Mouse (Mus musculus) CH12F3 (cell line): ENCODE results near the gene Papolb.

Source experiments
- in situ Hi-C: fragments of 300-500 bp; cut with MboI; formaldehyde crosslinking; loops from 2 replicates; pipeline ENCODE4 v1.14.3; 2020; ENCODE audit warnings: low sequenced_read_pairs

The Papolb gene

DNA sequence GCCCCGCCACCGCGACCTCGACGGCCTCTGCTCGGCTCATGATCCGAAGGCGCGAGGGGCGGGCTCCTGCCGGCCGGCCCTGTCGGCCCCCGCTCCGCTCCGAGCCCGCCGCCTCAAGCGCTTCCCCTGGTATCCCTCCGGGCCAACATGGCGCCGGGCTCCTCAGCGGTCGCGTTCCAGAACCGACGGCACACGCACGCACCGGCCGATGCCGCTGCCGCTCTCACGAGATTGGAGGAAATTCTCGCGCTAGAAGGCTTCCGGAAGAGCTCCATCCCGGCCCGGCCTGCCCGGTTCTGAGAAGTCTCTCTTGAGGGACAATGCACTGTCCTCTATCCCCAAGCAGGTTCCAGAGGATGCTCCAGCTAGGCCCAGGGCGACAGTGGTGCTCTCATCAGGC lies at the start of gene Papolb:
Gene Papolb (minus strand): TSS at position 162 of the 400 bp plus-strand sequence.
- in situ Hi-C loops = no loop called here

DNA sequence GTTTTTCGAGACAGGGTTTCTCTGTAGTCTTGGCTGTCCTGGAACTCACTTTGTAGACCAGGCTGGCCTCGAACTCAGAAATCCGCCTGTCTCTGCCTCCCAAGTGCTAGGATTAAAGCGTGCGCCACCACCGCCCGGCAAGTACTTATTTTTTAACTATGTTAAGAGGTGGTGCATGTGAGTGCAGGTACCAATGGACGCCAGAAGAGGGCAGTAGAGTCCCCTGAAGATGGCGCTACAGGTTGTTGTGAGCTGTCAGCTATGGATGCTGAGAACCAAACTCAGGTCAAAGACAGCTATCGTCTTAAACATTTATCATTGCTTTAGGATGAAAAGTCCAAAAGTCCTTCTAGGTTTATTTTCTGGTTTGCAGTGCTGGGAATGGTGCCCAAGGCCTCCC lies 48.3 kb upstream of the Papolb start:
- in situ Hi-C loops = no loop called here

DNA sequence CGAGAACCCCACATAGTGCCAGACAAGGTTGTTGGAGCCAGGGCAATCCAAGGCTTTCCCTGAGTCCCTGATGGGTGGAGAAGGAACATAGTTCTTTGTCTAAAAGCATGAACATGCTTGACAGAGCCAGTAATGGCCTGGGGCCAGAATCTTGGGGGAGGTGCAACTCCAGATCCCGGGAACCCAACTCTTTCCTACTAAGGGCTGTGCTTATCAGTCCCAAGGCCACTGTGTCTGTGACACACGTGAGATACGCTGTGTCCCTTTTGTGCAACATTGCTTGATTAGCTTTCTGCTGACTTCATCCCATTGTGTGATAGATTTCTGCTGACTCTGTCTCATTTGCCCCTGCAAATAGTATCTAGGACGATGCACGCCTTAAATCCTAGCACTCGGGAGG lies 47.0 kb upstream of the Papolb start:
- in situ Hi-C loops = no loop called here

DNA sequence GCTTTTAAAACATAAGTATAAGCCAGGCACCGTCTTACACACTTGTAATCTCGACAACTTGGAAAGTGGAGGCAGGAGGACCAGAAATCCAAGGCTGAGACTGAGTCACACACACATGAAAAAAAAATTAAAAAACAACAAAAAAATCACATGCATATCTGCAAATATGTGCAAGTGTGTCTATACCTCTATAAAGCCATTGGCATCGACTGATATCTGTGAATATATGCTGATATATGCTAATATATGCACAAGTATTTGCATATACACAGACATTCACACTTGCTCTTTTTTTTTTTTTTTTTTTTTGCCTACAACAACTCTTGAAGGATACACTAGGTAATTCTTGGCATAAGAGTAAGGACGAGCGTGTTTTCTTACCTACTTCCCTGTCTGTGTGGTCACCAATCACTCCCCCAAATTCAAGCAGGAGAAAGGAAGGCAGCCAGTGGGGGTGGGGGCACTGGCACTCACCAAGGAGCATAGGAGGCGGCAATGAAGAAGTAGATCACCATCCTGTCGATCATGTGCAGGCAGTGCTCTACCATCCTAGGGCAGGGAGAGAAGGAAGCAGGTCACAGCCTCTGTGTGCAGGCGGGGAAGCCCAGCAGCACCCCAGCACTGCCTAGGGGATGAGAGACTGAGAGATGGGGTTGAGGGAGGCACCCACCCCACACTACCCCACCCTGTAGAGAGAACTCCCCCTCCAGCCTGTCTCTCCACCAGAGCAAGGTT lies 44.6 kb upstream of the Papolb start:
- in situ Hi-C loops = no loop called here

DNA sequence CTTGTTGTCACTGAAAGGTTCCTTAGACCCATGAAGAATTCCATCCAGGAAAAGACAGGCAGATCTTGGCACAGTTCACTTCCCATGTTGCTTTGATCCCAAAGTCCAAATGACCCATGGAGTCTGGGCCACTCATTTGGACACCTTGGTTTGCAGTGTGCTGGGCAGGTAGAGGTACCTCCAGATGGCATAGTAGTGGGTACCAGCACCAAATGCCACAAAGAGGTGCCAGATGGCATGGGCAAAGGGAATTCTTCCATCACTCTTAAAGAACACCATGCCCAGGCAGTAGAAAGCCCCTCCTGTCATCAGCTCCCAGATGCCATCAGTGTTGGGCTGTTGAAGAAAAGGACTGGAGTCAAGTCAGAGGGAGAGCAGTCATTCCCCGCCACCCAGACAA lies 34.7 kb upstream of the Papolb start:
- in situ Hi-C loops = no loop called here

DNA sequence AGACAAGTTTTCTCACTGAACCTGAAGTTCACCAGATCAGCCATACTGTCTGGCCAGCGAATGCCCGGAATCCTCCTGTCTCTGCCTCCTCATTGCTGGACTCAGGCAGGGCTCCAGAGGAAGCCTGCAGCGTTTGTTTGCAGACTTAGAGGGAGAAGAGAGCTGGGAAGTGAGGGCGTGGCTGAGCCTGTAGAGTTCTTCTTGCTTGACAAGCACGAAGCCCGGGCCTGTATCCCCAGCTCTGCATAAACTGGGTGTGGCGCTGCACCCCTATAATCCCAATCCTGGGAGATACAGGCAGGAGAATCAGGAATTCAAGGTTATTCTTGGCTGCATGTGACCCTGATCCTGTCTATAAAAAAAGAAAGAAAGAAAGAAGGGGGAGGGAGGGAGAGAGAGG lies 30.4 kb upstream of the Papolb start:
- in situ Hi-C loops = no loop called here

DNA sequence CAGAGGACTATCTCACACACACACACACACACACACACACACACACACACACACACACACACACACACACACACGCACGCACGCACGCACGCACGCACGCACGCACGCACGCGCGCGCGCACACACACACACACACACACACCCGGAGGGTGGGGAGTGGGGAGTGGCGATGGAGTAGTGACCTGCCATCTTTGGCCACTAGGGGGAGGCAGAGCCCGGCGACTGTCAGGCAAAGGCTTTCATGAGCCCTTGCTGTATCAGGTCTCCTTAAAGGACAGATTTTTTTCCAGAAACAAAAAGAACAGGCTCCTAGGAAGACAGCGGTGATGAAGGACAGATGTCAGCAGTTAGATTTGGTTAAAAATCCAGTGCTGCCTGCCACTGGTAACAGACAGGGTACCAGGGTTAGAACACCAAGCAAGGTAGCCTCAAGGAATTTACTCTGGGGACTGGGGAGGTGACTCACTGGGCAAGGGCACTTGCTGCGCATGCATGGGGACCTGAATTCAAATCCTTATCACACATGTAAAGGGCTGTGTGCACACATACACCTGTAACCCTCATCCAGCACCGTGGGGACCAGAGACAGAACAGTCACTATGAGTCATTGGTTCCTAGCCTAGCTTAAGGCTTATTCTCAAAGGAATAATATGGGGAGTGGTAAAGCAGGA lies 27.7 kb upstream of the Papolb start:
- in situ Hi-C loops = no loop called here

DNA sequence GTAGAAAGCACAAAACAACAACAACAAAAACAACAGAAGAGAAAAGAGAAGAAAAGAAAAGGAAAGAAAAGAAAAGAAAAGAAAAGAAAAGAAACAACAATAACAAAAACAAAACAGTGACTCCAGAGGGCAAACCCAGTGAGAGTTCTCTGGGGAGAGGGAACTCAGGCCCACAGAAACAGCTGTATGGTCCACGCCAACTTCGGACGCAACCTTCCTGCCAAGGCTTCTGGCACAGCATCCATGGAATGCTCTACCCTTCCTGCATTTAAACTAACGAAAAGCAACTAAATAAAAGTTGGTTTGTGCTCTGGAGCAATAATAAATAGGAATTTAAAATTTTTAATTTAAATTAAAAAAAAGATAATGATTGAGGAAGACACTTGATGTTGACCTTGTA lies 26.8 kb upstream of the Papolb start:
- in situ Hi-C loops = no loop called here

DNA sequence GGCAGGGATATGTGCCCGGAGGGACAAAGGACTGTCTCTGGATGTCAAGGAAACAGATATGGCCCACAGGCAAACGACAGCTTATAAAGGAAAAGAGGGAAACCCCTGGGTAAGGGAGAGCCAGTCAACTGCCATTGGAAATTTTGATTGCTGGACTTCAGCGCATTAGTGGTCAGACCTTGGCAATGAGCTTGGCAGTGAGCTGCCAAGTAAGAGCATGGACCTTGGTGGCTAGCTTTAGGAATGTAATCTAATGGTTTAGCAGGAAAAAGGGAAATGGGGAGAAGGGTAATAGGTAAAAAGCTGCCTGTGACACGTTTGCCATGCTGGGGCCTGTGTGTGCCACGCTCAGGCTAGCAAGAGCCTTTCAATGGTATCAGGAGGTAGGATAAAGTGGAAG lies 26.0 kb upstream of the Papolb start:
- in situ Hi-C loops = no loop called here

DNA sequence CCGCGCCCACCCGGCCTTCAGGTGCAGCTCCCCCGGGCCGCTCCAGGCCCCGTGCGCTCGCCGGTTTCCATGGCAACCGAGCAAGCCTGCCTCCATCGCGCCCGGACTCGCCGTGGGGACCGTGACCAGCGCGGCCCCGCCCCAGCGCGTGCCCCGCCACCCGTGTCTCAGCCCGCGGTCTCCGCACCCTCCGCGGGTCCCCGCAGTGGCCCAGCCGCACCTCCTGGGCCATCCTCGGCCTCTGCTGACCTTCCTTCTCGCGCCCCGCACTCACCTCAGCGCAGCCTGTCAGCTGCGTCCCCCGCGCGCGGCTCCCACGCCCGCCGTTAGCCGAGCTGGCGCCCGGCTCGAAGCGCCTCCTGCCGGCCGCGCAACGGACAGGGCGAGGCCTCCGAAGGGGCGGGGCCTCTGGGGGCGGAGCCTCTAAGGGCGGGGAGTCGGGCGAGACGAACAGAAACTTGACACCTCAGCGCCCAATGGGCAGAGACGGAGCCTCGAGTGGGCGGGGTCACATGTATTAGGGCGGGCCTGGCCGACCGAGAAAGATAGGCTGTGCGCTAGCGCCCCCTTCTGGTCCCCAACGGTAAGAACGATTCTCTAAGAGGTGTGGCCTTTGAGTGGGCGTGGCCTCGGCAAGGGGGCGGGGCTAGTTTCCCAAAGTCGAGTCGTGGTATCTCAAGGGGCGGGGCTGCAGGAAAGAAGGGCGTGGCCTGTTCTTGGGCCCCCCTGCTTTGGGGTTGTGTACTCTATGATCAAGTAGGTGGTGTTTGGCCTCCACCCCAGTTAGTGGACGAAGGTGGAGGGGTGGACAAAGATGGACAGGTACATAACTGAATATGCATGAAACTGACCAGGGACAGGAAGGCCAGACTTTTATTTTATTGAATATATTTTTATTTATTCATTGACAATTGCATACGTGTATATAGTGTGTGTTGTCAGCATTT lies 21.1 kb upstream of the Papolb start, which contains the start of gene Radil:
Gene Radil (minus strand): TSS at position 393 of the 947 bp plus-strand sequence.
- in situ Hi-C loops = no loop called here

DNA sequence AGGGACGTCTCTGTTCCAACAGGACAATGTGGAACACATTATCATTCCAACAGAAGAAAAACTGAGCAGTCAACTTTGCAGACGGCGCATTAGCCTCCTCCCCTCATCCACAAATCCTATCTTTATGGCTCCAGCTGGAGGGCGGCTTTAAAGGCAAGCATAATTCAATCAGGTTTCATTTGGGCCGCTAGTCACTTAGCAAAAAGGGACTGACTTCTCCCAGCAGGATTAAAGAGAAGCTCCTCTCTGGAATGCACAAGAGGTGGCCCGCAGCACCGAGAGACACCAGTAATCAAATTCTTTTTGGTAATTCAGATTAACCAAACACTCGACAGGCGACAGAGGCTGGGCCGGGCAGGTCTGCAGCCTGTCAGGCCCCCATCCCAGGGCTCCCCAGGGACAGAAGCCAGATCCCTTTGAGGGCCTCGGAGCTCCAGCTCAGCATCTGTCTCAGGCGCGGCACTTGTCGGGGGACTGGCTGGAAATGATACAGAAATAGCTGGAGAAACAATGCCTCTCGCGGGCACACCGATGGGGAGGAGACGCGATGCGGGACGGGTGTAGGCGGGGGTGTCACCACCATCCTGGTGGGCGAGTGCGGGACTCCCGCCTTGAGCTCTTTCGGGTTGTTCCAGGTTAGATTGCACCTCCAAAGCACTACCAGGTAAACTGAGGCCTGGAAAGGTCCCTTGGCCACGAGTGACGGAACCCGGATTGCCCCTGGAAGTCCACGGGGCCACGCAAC lies 20.3 kb upstream of the Papolb start:
- in situ Hi-C loops = no loop called here

DNA sequence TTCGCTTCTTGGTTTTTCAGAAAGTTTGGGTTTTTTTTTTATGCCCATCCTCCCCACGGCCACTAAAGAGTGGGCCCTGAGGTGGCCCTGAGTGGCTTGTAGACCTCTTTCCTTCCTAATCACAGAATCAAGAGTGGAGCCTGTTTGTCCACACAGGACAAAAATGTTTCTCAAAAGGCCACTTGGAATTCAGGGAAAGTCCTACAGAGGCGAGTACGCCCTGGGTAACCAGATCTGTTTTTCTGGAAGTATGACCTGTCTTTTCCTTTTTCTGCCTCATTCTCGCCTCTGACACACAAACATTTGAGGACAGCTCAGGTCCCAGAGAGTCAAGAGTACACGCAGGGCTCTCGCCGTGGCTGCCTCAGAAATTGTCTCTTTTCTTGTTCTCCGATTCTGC lies 19.6 kb upstream of the Papolb start:
- in situ Hi-C loops = no loop called here

DNA sequence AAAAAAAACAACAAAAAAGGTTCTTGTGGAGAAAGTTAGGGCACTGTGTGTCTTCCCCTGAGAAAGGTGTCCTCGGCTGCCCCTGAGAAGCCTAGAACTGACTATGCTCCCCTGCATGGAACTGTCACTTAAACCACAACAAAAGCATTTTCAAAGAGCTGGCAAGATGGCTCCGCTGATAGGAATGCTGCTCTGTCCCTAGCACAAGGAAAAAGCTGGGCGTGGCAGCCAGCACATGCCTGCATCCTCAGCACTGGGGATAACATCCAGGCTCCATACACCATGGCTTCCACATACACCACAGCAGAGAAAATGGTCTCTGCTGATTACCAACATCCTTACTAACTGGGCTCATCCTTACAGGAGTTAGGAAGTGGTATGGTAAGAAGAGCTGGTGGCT lies 17.2 kb upstream of the Papolb start:
- in situ Hi-C loops = no loop called here

DNA sequence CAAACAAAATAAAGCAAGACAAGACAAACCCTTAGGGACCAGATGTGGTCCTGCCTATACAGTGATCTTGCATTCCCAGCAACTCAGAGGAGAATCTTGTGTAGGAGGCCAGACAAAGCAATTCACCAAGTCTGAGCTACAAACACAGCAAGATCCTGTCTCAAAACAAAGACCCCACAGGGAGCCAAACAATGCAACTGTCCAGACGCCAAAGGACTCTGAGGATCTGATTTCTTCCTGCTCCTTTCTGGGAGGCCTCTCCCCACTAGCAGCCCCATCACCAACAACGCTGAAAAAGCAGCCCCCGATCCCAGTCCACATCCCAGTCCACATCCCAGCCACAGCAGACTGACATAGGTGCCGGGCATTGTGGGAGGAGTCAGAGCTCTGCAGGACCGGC lies 16.5 kb upstream of the Papolb start:
- in situ Hi-C loops = no loop called here

DNA sequence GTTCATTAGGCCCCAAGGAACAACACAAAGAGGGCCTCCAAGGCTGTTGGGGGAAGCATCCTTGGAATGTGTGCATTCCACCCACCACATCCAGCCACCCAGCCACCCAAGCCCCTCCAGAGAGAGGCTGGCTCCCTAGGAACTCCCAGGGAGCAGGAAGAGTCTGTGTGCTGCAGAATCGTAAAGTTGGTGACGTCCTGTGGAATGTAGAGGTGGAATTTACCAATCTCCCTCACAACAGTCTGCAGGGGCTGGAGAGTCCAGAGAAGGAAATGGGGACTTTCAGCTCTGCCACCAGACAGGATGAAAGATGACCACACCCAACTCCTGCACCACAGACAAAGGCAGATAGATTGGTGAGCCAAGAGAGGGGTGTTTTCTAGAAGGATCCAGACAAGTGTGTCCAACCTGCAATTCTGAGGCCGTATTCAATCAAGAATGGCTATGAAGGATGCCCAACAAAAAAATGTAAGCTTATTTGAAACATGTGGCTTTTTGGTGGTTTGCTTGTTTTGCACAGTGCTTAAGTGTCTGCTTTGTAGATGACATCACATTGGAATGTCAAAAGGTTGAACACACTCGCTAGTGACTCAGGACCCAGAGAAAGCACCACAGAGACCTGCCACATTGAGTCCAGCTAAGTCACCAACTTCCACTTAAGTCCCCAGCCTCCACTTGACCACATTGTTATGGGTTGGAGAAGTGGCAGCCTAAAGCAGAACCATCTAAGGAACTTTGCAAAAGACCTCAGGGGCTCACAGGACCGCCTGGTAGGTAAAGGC lies 15.3 kb upstream of the Papolb start:
- in situ Hi-C loops = no loop called here

DNA sequence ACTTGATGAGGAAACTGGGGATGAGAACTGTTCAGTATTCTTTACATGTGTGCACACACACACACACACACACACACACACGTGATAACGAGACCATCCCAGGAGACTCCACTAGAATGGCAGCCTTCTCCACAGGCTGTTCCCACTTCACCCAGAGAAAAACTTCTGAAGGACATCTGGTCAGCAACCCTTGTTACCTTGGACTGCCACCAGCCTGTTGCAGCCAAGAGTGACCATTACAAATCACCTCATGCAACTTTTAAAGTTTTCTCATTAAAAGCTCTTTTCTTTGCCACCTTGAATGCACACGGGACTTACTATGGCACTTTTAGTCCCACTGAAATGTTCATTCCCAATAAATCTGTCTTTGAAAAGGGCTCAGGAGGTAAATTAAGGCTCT lies 7.4 kb upstream of the Papolb start:
- in situ Hi-C loops = no loop called here

DNA sequence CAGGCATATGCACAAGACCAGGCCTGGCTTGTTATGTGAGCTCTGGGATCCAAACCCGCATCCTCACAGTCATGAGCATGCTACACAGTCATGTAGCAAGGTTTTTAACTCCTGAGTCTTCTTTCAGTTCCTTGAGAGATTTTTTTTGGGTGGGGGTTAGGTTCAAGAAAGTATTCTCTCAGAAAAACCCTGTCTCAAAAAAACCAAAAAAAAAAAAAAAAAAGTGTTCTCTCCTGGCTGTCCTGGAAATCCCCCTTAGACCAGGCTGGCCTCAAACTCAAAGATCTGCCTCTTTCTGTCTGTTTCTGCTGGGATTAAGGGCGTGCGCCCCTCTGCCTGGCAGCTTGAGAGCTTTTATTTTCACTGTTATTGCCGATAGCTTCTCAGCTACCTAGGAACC lies 5.5 kb upstream of the Papolb start:
- in situ Hi-C loops = no loop called here

DNA sequence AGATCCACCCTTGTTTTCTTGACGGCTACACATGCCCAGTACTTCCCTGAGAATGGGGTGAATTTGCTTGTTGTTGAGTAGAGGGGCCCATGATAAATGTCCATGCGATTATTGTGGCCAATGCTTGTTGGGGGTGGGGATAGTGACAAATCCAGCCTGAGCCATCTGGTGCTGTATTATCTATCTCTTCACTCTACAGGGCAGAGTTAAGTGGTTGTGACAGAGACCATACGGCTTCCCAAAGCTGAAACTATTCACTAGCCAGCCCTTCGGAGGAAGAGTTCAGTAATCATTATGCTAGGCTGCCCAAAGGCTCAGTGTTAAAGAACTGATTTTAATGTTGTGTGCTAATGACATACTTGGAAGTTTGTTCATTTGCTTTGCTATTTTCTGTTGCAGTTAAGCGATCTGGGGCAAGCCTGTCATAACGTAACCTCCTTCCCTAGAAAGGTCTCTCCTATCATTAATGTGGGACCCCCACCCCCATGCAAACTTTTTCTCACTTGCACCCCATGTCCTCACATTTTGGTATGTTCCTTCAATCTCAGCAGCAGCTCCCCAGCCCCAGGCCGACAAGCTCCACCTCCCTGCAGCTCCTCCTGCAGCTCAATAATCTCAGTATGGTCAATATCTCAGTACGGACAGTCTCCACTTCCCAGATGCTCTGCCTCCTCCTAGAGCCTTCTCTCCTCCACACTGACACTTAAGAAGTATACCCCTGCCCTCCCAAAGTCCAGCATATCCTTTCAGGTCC lies 5.0 kb downstream of the Papolb start:
- in situ Hi-C loops = no loop called here

DNA sequence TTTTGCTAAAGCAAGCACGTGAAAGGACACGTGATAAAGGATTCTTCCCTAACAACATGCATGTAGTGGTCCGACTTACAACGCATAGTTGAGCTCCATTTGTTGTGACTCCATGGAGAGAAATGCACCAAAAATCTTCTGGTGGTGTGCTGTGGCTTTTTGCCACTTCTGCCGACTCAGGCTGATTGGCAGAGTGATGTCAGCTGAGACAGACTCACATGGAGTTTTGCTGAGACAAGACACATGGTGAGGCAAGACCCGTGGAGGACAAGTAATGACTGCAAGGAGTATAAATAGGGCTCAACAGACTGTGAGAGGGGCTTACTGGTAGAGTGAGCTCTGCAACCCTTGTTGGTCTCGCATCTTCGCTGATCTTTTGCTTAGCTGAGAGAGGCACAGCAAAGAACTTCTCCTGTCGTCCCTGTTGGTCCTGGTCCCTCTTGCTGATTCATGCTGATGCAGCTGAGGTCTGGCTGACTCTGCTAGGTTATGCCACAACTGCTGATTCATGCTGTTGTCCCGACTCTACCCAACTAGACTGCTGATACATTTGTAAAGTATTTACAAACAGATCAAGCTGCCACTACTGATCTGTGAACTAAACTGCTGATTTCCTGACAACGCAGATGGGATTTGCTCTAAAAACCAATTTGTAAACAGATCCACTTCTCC lies 8.5 kb downstream of the Papolb start:
- in situ Hi-C loops = no loop called here
